Mouse (Mus musculus): Measurements from ENCODE around the gene Gm5965. TPM values are rescaled to one million over a fixed set of nuclear protein-coding genes. Genes with fewer than 3 reads are reported as not detected.
"Not testable (repeated sequence)": the region's sequence is repeated elsewhere in the genome, so short reads cannot be mapped to it uniquely, and the experiment has no call there.

Gm5965 gene
- not detected in 2 replicates for polyA plus RNA-seq (2015; fragmentation: Nextera tagmentation; extraction: Ambion mirVana)

GRCm38 (mm10) chr16:88777596-88777995, at the start of gene Gm5965:
TSS of gene Gm5965 (plus strand) at chr16:88777896.
- no peak for ATAC-seq (ENCODE audit: insufficient read depth, low FRiP score, low read depth)
- Histone ChIP-seq H3K9me3 (no peaks in the 10 kb centered on the region), H3K4me3 (replicated peaks) (no peak within 1 kb of the TSS), H3K9ac (no peak within 1 kb of the TSS), H3K4me2 (no peak within 1 kb of the TSS), H3K4me1 (no peaks in the 10 kb centered on the region), H3K27ac (no peak within 1 kb of the TSS), H3K27me3 (replicated peaks) (no peaks in the 10 kb centered on the region), H3K36me3 (no peaks in the 10 kb centered on the region)
- 83% methylated on average over 6 of the region's 6 CpGs for WGBS

DNA sequence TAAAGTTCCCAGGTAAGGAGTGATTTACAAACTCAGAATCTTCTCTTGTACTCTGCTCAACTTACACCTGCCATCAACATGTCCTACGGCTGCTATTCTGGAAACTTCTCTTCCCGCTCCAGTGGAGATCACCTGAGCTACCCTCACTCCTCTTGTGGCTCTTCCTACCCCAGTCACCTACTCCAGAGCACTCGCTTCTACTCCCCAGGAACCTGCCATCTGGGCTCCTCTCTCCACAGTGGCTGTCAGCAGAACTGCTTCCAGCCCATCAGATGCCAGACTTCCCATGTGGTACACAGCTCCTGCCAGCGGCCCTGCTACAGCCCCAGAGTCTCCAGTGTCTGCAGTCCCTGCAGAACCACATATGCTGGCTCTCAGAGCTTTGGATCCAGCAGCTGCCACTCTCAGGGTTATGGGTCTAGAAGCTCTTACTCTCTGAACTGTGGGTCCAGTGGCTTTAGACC, 48.9 kb upstream of the Gm5965 start, which contains the start of gene Krtap13-1:
TSS of gene Krtap13-1 (plus strand) at position 51 of the 464 bp plus-strand sequence.
- Histone ChIP-seq H3K4me3 (replicated peaks) (no peak within 1 kb of the TSS), H3K9ac (no peak within 1 kb of the TSS), H3K4me1 (no peaks in the 10 kb centered on the region), H3K9me3 (no peaks in the 10 kb centered on the region), H3K36me3 (no peaks in the 10 kb centered on the region), H3K27ac (no peak within 1 kb of the TSS), H3K27me3 (replicated peaks) (no peaks in the 10 kb centered on the region), H3K4me2 (no peak within 1 kb of the TSS)
- ATAC-seq (ENCODE audit: insufficient read depth, low FRiP score, low read depth) = no peak
- WGBS = 71% methylated on average over 4 of the region's 4 CpGs

DNA sequence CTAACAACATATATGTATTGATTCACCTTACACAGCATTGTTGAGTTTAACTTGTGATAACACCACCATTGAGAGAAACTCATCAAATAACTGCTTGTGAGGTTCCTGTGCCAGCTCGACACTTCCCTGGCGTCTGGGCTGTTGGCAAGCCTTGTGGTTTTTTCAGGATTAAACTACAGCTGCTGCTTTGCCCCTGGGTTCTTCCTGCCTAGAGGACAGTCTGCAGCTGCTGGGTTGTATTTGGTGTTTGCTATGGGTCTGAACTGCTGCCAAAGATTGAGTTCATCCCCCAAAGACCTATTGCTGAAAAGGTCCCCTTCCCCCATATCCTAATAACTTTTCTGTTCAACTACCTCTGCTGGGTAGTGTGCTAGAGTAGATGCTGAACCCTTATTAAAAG, 42.3 kb upstream of the Gm5965 start:
- Histone ChIP-seq H3K9ac (no peak overlapping the region), H3K4me2 (no peak overlapping the region), H3K4me1 (no peaks in the 10 kb centered on the region), H3K9me3 (no peaks in the 10 kb centered on the region), H3K4me3 (replicated peaks) (no peak overlapping the region), H3K36me3 (no peaks in the 10 kb centered on the region), H3K27ac (no peak overlapping the region), H3K27me3 (replicated peaks) (no peaks in the 10 kb centered on the region)
- no peak for ATAC-seq (ENCODE audit: insufficient read depth, low FRiP score, low read depth)
- 50% methylated on average over 2 of the region's 2 CpGs for WGBS

DNA sequence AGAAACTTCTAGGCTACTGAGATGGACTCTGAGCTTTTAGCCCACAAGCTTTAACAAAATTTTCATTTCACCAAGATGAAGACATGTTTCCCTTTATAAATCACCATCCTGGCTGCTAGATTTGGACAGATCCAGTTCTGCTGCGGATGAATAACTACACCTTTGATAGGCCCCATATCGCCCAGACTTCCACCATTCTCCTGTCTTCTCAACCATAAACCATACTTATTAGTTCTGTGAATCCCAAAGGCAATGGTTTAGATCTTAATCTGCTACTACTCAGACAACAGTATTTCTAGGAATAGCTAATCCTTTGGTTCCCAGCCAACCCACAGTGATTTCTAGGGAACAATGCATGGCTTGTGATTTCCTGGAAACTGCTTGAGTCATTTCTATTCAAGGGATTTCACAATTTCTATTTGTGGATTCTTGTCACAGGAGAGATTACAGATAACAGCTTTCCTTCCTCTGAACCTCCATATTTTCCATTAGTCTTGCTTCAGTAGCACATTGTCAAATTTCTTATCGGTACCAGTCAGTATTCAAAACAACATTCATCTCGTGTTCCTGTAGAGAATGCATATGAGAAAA, 32.9 kb upstream of the Gm5965 start:
- 72% methylated on average over 4 of the region's 4 CpGs for WGBS
- ATAC-seq (ENCODE audit: insufficient read depth, low FRiP score, low read depth) = no peak

DNA sequence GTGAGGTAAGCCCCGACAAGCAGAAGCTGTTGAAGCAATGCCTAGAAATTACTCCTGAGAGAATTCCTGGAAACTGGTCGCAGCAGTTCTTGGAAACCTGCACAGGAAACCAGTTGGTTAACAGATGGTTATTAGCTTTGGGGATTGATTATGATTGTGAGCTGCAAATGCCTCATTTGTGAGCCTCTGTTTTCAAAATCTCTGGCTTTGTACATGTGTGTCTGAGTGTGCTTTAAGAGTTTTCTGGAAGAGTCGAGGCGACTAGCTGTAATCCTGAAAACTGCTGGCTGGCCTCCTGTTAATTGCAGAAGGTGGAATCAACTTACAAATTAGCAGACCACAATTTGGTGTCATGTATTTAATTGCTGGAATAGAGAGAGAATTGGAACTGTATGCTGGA, 29.8 kb upstream of the Gm5965 start:
- Histone ChIP-seq H3K27ac (no peak overlapping the region), H3K4me3 (replicated peaks) (no peak overlapping the region), H3K4me1 (no peaks in the 10 kb centered on the region), H3K27me3 (replicated peaks) (no peaks in the 10 kb centered on the region), H3K36me3 (no peaks in the 10 kb centered on the region), H3K9ac (no peak overlapping the region), H3K4me2 (no peak overlapping the region), H3K9me3 (no peaks in the 10 kb centered on the region)
- 72% methylated on average over 4 of the region's 4 CpGs for WGBS
- ATAC-seq (ENCODE audit: insufficient read depth, low FRiP score, low read depth) = no peak

More for the DNA sequence above, 32.9 kb upstream of the Gm5965 start:
- no peaks in the 10 kb centered on the region for H3K4me1 ChIP-seq
- no peak overlapping the region for H3K4me3 ChIP-seq (replicated peaks)
- no peak overlapping the region for H3K27ac ChIP-seq
- H3K4me2 ChIP-seq = no peak overlapping the region
- no peaks in the 10 kb centered on the region for H3K36me3 ChIP-seq
- no peak overlapping the region for H3K9ac ChIP-seq
- no peaks in the 10 kb centered on the region for H3K9me3 ChIP-seq
- H3K27me3 ChIP-seq (replicated peaks) = no peaks in the 10 kb centered on the region

GRCm38 (mm10) chr16:88751535-88751934, 26.2 kb upstream of the Gm5965 start, which contains the start of gene Krtap13:
TSS of gene Krtap13 (minus strand) at chr16:88751635.
- not testable (repeated sequence) for H3K4me3 ChIP-seq (replicated peaks)

GRCm38 (mm10) chr16:88758547-88758946, 19.1 kb upstream of the Gm5965 start, which contains the start of gene 2310034C09Rik:
TSS of gene 2310034C09Rik (plus strand) at chr16:88758847.
- ATAC-seq (ENCODE audit: insufficient read depth, low FRiP score, low read depth); H3K9ac ChIP-seq: not testable (repeated sequence)
- WGBS = 90% methylated on average over 3 of the region's 3 CpGs

More at GRCm38 (mm10) chr16:88751535-88751934, 26.2 kb upstream of the Gm5965 start, which contains the start of gene Krtap13:
- ATAC-seq (ENCODE audit: insufficient read depth, low FRiP score, low read depth); H3K27ac ChIP-seq; H3K4me2 ChIP-seq; H3K36me3 ChIP-seq; H3K9ac ChIP-seq; H3K27me3 ChIP-seq (replicated peaks); H3K9me3 ChIP-seq; H3K4me1 ChIP-seq: not testable (repeated sequence)
- WGBS = 87% methylated on average over 3 of the region's 3 CpGs

GRCm38 (mm10) chr16:88774106-88774505, 3.6 kb upstream of the Gm5965 start, which contains the start of gene 2310057N15Rik:
TSS of gene 2310057N15Rik (minus strand) at chr16:88774206.
- H3K27me3 ChIP-seq (replicated peaks) = no peaks in the 10 kb centered on the region
- no peak within 1 kb of the TSS for H3K27ac ChIP-seq
- no peak within 1 kb of the TSS for H3K4me3 ChIP-seq (replicated peaks)
- no peak within 1 kb of the TSS for H3K4me2 ChIP-seq
- H3K9me3 ChIP-seq = no peaks in the 10 kb centered on the region
- H3K36me3 ChIP-seq = no peaks in the 10 kb centered on the region
- H3K4me1 ChIP-seq = no peaks in the 10 kb centered on the region
- WGBS = 82% methylated on average over 2 of the region's 2 CpGs
- no peak for ATAC-seq (ENCODE audit: insufficient read depth, low FRiP score, low read depth)
- H3K9ac ChIP-seq = no peak within 1 kb of the TSS

More at GRCm38 (mm10) chr16:88758547-88758946, 19.1 kb upstream of the Gm5965 start, which contains the start of gene 2310034C09Rik:
- not testable (repeated sequence) for H3K4me2 ChIP-seq; H3K27ac ChIP-seq; H3K27me3 ChIP-seq (replicated peaks); H3K4me1 ChIP-seq; H3K4me3 ChIP-seq (replicated peaks); H3K36me3 ChIP-seq; H3K9me3 ChIP-seq

- no peaks in the 10 kb centered on the region for H3K36me3 ChIP-seq
- no peak overlapping the region for H3K27ac ChIP-seq
- 65% methylated on average over 2 of the region's 2 CpGs for WGBS
- H3K9ac ChIP-seq = no peak overlapping the region
- no peaks in the 10 kb centered on the region for H3K27me3 ChIP-seq (replicated peaks)
- H3K9me3 ChIP-seq = no peaks in the 10 kb centered on the region
- H3K4me3 ChIP-seq (replicated peaks) = no peak overlapping the region
- no peak overlapping the region for H3K4me2 ChIP-seq
- no peaks in the 10 kb centered on the region for H3K4me1 ChIP-seq
- ATAC-seq (ENCODE audit: insufficient read depth, low FRiP score, low read depth) = no peak
Observed at GRCm38 (mm10) chr16:88786786-88787185, 9.1 kb downstream of the Gm5965 start.

DNA sequence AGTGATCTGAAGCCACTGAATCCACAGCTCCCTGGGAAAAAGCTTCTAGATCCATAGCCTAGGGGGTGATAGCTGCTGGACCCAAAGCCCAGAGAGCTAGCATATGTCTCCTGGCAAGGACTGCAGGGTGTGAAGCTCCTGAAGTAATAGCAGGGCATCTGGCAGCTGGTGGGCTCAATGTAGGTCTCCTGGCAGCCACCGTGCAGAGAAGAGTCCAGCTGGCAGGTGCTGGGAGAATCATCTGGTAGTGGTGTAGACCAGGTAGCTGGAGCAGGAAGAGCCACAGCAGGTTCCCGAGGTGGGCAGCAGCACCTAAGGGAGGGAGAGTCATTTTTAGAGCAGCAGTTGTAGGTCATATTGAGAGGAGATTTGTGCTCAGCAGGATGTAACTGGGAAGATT, 34.1 kb downstream of the Gm5965 start, which contains the start of gene Gm20741:
TSS of gene Gm20741 (minus strand) at position 394 of the 400 bp plus-strand sequence.
- ATAC-seq (ENCODE audit: insufficient read depth, low FRiP score, low read depth) = no peak
- Histone ChIP-seq H3K4me1 (no peaks in the 10 kb centered on the region), H3K27ac (no peak within 1 kb of the TSS), H3K9ac (no peak within 1 kb of the TSS), H3K9me3 (no peaks in the 10 kb centered on the region), H3K4me3 (replicated peaks) (no peak within 1 kb of the TSS), H3K4me2 (no peak within 1 kb of the TSS), H3K36me3 (no peaks in the 10 kb centered on the region), H3K27me3 (replicated peaks) (no peaks in the 10 kb centered on the region)
- 80% methylated on average over 2 of the region's 2 CpGs for WGBS

DNA sequence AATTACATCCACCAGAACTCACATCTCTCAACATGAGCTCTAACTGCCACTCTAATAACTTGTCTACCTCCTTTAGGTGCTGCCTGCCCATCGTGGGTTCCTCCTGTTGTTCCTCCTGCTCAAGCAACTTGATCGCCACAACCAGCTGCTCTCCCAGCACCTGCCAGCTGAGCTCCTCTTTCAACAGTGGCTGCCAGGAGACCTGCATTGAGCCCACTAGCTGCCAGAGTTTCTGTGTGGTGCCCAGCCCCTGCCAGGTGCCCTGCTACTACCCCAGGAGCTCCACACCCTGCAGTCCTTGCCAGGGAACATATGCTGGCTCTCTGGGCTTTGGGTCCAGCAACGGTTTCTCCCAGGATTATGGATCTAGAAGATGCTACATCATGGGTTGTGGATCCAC, 42.4 kb downstream of the Gm5965 start, which contains the start of gene Krtap15:
TSS of gene Krtap15 (plus strand) at position 150 of the 400 bp plus-strand sequence.
- no peak within 1 kb of the TSS for H3K4me2 ChIP-seq
- no peak for ATAC-seq (ENCODE audit: insufficient read depth, low FRiP score, low read depth)
- no peaks in the 10 kb centered on the region for H3K4me1 ChIP-seq
- H3K36me3 ChIP-seq = no peaks in the 10 kb centered on the region
- no peak within 1 kb of the TSS for H3K27ac ChIP-seq
- no peak within 1 kb of the TSS for H3K4me3 ChIP-seq (replicated peaks)
- no peak within 1 kb of the TSS for H3K9ac ChIP-seq
- 76% methylated on average over 3 of the region's 3 CpGs for WGBS
- no peaks in the 10 kb centered on the region for H3K27me3 ChIP-seq (replicated peaks)
- H3K9me3 ChIP-seq = no peaks in the 10 kb centered on the region

- Histone ChIP-seq H3K9me3 (no peaks in the 10 kb centered on the region), H3K27me3 (replicated peaks) (no peaks in the 10 kb centered on the region), H3K4me1 (no peaks in the 10 kb centered on the region), H3K4me3 (replicated peaks) (no peak overlapping the region), H3K4me2 (no peak overlapping the region), H3K27ac (no peak overlapping the region), H3K9ac (no peak overlapping the region), H3K36me3 (no peaks in the 10 kb centered on the region)
- WGBS = 83% methylated on average over 3 of the region's 3 CpGs
- ATAC-seq (ENCODE audit: insufficient read depth, low FRiP score, low read depth) = no peak
Observed at GRCm38 (mm10) chr16:88823736-88824135, 46.0 kb downstream of the Gm5965 start.

Data from stomach, embryonic 15.5 days (tissue).